13 mouse cellular contexts compared by ENCODE assay signal in the genomic region with DNA sequence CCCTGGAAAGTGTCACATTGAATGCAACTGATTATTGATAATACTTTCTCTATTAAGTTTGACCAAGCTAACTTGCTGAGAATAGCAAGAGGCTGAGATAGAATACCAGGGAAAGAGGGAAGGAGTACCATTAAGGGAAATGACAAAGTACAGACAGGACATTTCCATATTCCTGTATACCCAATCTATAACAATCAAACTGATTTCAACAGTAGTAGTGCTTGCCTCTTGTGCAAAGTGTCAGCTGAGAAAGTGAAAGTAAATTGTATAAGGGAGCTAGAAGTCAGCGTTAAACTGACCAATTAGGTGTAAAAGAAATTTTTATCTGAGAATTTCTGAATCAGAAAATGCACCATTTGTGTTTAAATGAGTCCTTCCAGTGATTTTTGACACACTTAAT. TPM values are rescaled to one million over a fixed set of nuclear protein-coding genes. Genes with fewer than 3 reads are reported as not detected.
DNase-seq lines count a peak whose midpoint lies in the region; ATAC-seq and TF ChIP-seq lines count a peak whose summit lies in the region.
"Had no signal": no experiment of that assay in that cellular context is flagged by ENCODE, and none has a peak within 500 bp of the region (broad histone marks: within the 10 kb centered on the region; RNA-seq: fewer than 3 reads in every experiment).

No protein-coding gene starts in this region.

- peak overlapping the region; percentile 91 for H3K4me3 ChIP-seq in heart, adult 2 months
- no peak overlapping the region for H3K4me3 ChIP-seq in lung, postnatal 0 days (ENCODE audit: low read depth, low read length)
- H3K4me3 ChIP-seq in liver, embryonic 13.5 days (replicated peaks): peak overlapping the region; percentile 28
- H3K4me3 ChIP-seq in stomach, embryonic 16.5 days (replicated peaks; ENCODE audit: low read length): no peak overlapping the region

- H3K79me2 ChIP-seq in heart, adult 2 months (replicated peaks; ENCODE audit: control insufficient read depth, insufficient read depth, low read length): no peaks in the 10 kb centered on the region; the same call in 1 of the 2 replicates

- 29% methylated on average over 1 of the region's 1 CpGs for WGBS in heart, adult 2 months
- WGBS in lung, postnatal 0 days: 42% methylated on average over 1 of the region's 1 CpGs
- WGBS in liver, embryonic 13.5 days (ENCODE audit: insufficient replicate concordance): 26% methylated on average over 1 of the region's 1 CpGs
- 70% methylated on average over 1 of the region's 1 CpGs for WGBS in stomach, embryonic 16.5 days

- intact Hi-C loops in heart, adult 2 months (cut with DNase I): loop anchor here (5.0 to 10.0 kb wide), 2 partner anchors 103 to 144 kb away; a partner anchor contains a TSS
- intact Hi-C loops in heart, postnatal 36 days (cut with DNase I): no loop called here

- no peak overlapping the region; the same call in 1 of the 2 replicates for H3K9ac ChIP-seq in heart, adult 2 months (ENCODE audit: low read depth, low read length)
- no peak overlapping the region for H3K9ac ChIP-seq in lung, postnatal 0 days (replicated peaks; ENCODE audit: low read depth)
- H3K9ac ChIP-seq in liver, embryonic 13.5 days: 0 out of 2 replicates have a peak overlapping the region, but pooled peaks have one; percentile 10
- H3K9ac ChIP-seq in stomach, embryonic 16.5 days (ENCODE audit: low read length): no peak overlapping the region

- peaks cover 4% of the 10 kb centered on the region for H3K36me3 ChIP-seq in heart, adult 2 months (ENCODE audit: control insufficient read depth, insufficient read depth, low read length)
- no peaks in the 10 kb centered on the region for H3K36me3 ChIP-seq in lung, postnatal 0 days (ENCODE audit: insufficient read depth, low read length)
- no peaks in the 10 kb centered on the region for H3K36me3 ChIP-seq in liver, embryonic 13.5 days
- no peaks in the 10 kb centered on the region for H3K36me3 ChIP-seq in stomach, embryonic 16.5 days (ENCODE audit: control insufficient read depth, insufficient read depth, low read length)

- H3K9me3 ChIP-seq in lung, postnatal 0 days (ENCODE audit: low read length): no peaks in the 10 kb centered on the region
- H3K9me3 ChIP-seq in liver, embryonic 13.5 days (replicated peaks): no peaks in the 10 kb centered on the region
- H3K9me3 ChIP-seq in stomach, embryonic 16.5 days (replicated peaks; ENCODE audit: control insufficient read depth, low read length): no peaks in the 10 kb centered on the region

- H3K27ac ChIP-seq in heart, adult 2 months: peak overlapping the region; percentile 95
- H3K27ac ChIP-seq in lung, postnatal 0 days (ENCODE audit: low read length): no peak overlapping the region
- no peak overlapping the region for H3K27ac ChIP-seq in liver, embryonic 13.5 days
- no peak overlapping the region for H3K27ac ChIP-seq in stomach, embryonic 16.5 days (ENCODE audit: low read length)

- TF ChIP-seq EP300 in heart, adult 2 months (IDR thresholded peaks at IDR 0.05; ENCODE audit: insufficient read depth, low read depth, low read length): no peak
- TF ChIP-seq EP300 in lung, postnatal 0 days (IDR thresholded peaks at IDR 0.05): no peak

- no peak for ATAC-seq in lung, postnatal 0 days
- no peak for ATAC-seq in liver, embryonic 13.5 days (ENCODE audit: low read depth)
- ATAC-seq in stomach, embryonic 16.5 days (ENCODE audit: insufficient read depth, low FRiP score): no peak

- DNase-seq in heart, adult 2 months: no peak
- no peak for DNase-seq in heart, postnatal 36 days
- peak; percentile 13 for DNase-seq in lung, postnatal 0 days (ENCODE audit: low spot score)
- DNase-seq in lung, postnatal 10 days: no peak
- no peak for DNase-seq in liver, embryonic 13.5 days
- DNase-seq in left cerebral cortex, adult 9 months (ENCODE audit: low spot score in 2 of 2): no peak
- DNase-seq in yolk sac, embryonic 10.5 days (ENCODE audit: low spot score): no peak
- DNase-seq: adrenal gland, postnatal 36 days; cerebellum, adult 11 months; heart, adult 18-20 months; kidney, postnatal 4 days; thymus, adult 2 months had no signal

- no peak for TF ChIP-seq CTCF in heart, adult 2 months (IDR thresholded peaks at IDR 0.05)
- TF ChIP-seq CTCF in lung, postnatal 0 days (IDR thresholded peaks at IDR 0.05): no peak

- H3K4me2 ChIP-seq in lung, postnatal 0 days (replicated peaks; ENCODE audit: low read depth, low read length): peak overlapping the region; percentile 22; the same call in 1 of the 2 replicates
- H3K4me2 ChIP-seq in liver, embryonic 13.5 days: peak overlapping the region; percentile 45
- H3K4me2 ChIP-seq in stomach, embryonic 16.5 days (ENCODE audit: low read depth, low read length): 0 out of 2 replicates have a peak overlapping the region, but pooled peaks have one; percentile 32

- TF ChIP-seq POLR2A in heart, adult 2 months (IDR thresholded peaks at IDR 0.05; ENCODE audit: insufficient read depth, low read depth, low read length): no peak

- no peaks in the 10 kb centered on the region for H3K4me1 ChIP-seq in heart, adult 2 months (ENCODE audit: control insufficient read depth, insufficient read depth, low read length)
- no peaks in the 10 kb centered on the region for H3K4me1 ChIP-seq in lung, postnatal 0 days (ENCODE audit: insufficient read depth, low read depth, low read length)
- H3K4me1 ChIP-seq in liver, embryonic 13.5 days (replicated peaks): peaks cover 15% of the 10 kb centered on the region; the same call in 1 of the 2 replicates
- 0 out of 2 replicates have a peak, but pooled peaks cover 4% of the 10 kb centered on the region for H3K4me1 ChIP-seq in stomach, embryonic 16.5 days (ENCODE audit: control insufficient read depth, insufficient read depth, low read length)

- H3K27me3 ChIP-seq in heart, adult 2 months (ENCODE audit: control insufficient read depth, insufficient read depth, low read length): no peaks in the 10 kb centered on the region
- H3K27me3 ChIP-seq in lung, postnatal 0 days (replicated peaks; ENCODE audit: insufficient read depth, low read length): no peaks in the 10 kb centered on the region
- no peaks in the 10 kb centered on the region for H3K27me3 ChIP-seq in liver, embryonic 13.5 days
- H3K27me3 ChIP-seq in stomach, embryonic 16.5 days (ENCODE audit: control insufficient read depth, insufficient read depth, low read length): no peaks in the 10 kb centered on the region

RNA-seq across cellular contexts. Expression of a gene that starts 1.7 kb away (rescaled TPM):
- 10 to 100 TPM; 20.7 to 27.8 TPM for total RNA-seq in heart, adult 2 months (2021)
- polyA plus RNA-seq in heart, adult 2 months (2012; rRNA removed): 5.6 and 14.0 TPM in 2 replicates
- 10 to 100 TPM; 26.6 to 28.1 TPM for total RNA-seq in heart, postnatal 36 days (2021)
- polyA plus RNA-seq in lung, postnatal 0 days (2015; fragmentation: Nextera tagmentation; extraction: Ambion mirVana): 44.0 and 46.8 TPM in 2 replicates
- 11.5 and 14.9 TPM in 2 replicates for polyA plus RNA-seq in liver, embryonic 13.5 days (2015; fragmentation: Nextera tagmentation; extraction: Ambion mirVana)
- polyA plus RNA-seq in stomach, embryonic 16.5 days (2015; fragmentation: Nextera tagmentation; extraction: Ambion mirVana): 30.3 and 35.0 TPM in 2 replicates

Comparison
In these comparisons a context has a peak if more than half of its experiments do, and no peak if none do; other contexts are left out.
1. H3K4me3 ChIP-seq: peak in heart, adult 2 months (single experiment) and liver, embryonic 13.5 days (single experiment); none in lung, postnatal 0 days (single experiment) and stomach, embryonic 16.5 days (single experiment).
2. Peak in every context shown above with its lines, with median percentiles within 50 percentile points of each other: H3K4me2 ChIP-seq.